Mouse (Mus musculus) neural tube, embryonic 15.5 days (tissue): ENCODE measurements around the gene Flrt1. TPM values are rescaled to one million over a fixed set of nuclear protein-coding genes. Genes with fewer than 3 reads are reported as not detected.

ENCODE experiments used
- ATAC-seq: fragments of 200-750 bp; cut with Nextera tagmentation; 2 replicates; pipeline ENCODE4 v1.8.0; 2017; ENCODE audit warnings: mild to moderate bottlenecking, moderate TSS enrichment, moderate library complexity; ENCODE audit not compliant: low FRiP score
- H3K27ac ChIP-seq: fragments of 300-500 bp; sonication (generic); replicated peaks from 2 replicates; pipeline ENCODE4 v1.5.1; 2015; ENCODE audit warnings: mild to moderate bottlenecking, inconsistent platforms
- H3K27me3 ChIP-seq: fragments of 300-500 bp; sonication (generic); replicated peaks from 2 replicates; pipeline ENCODE4 v1.6.1; 2015; ENCODE audit warnings: inconsistent platforms
- H3K36me3 ChIP-seq: fragments of 300-500 bp; sonication (generic); 2 replicates; pipeline ENCODE4 v1.6.1; 2015; ENCODE audit warnings: inconsistent platforms
- H3K4me1 ChIP-seq: fragments of 300-500 bp; sonication (generic); 2 replicates; pipeline ENCODE4 v1.6.1; 2015; ENCODE audit warnings: inconsistent platforms
- H3K4me2 ChIP-seq: fragments of 300-500 bp; sonication (generic); 2 replicates; pipeline ENCODE4 v1.6.1; 2015; ENCODE audit warnings: inconsistent platforms, mild to moderate bottlenecking, moderate library complexity
- H3K4me3 ChIP-seq: fragments of 300-500 bp; sonication (generic); replicated peaks from 2 replicates; pipeline ENCODE4 v1.5.1; 2015; ENCODE audit warnings: mild to moderate bottlenecking, inconsistent platforms
- H3K9ac ChIP-seq: fragments of 300-500 bp; sonication (generic); replicated peaks from 2 replicates; pipeline ENCODE4 v1.6.1; 2015; ENCODE audit warnings: mild to moderate bottlenecking, inconsistent platforms
- H3K9me3 ChIP-seq: fragments of 300-500 bp; sonication (generic); replicated peaks from 2 replicates; pipeline ENCODE4 v1.6.1; 2016; ENCODE audit warnings: inconsistent platforms
- WGBS: fragments of 180-500 bp; shearing (Covaris S2); methylation state at CpG from one replicate; pipeline ENCODE4 v1.1.7; 2015; ENCODE audit warnings: mixed read lengths; 5-methylcytosine and 5-hydroxymethylcytosine counted together
- polyA plus RNA-seq: library from polyadenylated mRNA; unstranded; fragments of >200 nt; fragmentation: Nextera tagmentation; extraction: Ambion mirVana; gene quantifications from 2 replicates; pipeline ENCODE4 v1.2.1, GENCODE M21; 2015

Gene Flrt1
- polyA plus RNA-seq: 10.5 and 10.9 TPM in 2 replicates

DNA sequence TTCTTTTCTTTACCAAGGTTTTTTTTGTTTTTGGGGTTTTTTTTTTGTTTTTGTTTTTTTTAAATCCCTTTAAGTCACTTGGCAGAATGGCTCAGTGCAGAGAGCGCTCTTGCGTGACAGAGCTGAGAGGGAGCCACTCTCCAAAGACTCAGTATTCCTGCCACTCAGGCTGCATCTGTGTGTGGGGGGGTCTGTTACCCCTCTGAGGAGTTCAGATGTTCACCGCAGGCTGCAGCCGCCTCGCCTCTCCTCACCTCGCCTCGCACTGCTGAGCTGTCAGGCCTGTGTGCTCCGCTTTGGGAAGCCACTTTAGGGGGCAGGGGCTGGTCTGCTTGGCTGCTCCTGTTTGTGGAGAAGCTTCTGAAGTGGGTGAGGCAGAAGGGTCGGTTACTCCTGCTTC is at the start of gene Flrt1:
Gene Flrt1 (minus strand): TSS at position 186 of the 400 bp plus-strand sequence.
- no peak for ATAC-seq
- no peaks in the 10 kb centered on the region for H3K36me3 ChIP-seq
- H3K4me2 ChIP-seq: 0 out of 2 replicates have a peak within 1 kb of the TSS, but pooled peaks have one; percentile 38
- H3K27ac ChIP-seq: no peak within 1 kb of the TSS
- no peak within 1 kb of the TSS for H3K4me3 ChIP-seq
- H3K27me3 ChIP-seq: no peaks in the 10 kb centered on the region; the same call in none of the 2 replicates
- H3K4me1 ChIP-seq: peaks cover 66% of the 10 kb centered on the region
- WGBS: 40% methylated on average over 9 of the region's 9 CpGs
- no peak within 1 kb of the TSS for H3K9ac ChIP-seq
- H3K9me3 ChIP-seq: no peaks in the 10 kb centered on the region

DNA sequence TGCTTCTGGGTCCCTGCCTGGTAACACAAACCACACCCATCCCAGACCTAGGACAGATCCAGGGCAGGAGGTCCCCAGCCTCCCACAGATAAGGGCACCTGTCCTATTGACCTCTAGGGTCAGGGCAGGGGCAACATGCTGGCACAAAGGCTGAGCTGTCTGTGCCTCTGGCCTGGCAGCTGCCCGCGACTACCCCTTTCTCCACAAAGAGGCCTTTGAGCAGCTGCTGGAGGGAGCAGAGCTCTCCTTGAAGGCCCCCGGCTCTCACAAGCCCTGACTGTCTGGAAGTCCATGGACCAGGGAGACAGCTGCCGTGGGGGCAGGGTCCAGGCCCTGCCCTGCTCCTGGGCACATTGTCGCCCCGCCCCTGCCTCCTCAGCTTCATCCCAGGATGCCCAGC is 49.7 kb upstream of the Flrt1 start:
- no peak for ATAC-seq

DNA sequence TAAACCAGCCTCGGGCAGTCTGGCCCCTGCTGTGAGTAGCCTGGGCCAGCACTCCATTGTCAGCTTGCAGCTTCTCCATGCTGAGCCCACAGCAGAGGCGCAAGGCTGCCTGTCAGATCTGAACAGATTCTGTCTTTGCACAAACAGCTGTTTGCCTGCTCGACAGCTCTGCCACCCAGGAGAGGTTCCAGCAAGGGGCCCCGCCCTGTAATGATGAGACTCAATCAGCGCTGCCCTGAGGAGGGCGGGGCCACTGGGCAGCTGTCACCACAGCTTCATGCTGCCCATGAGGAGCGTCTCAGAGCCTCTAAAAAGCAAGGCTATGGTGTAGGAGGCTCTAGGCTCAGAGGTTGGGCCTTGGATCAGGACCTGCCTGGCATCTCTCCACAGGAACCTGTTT is 47.7 kb upstream of the Flrt1 start:
- ATAC-seq: no peak
- Histone ChIP-seq H3K9ac (no peak overlapping the region), H3K4me2 (no peak overlapping the region), H3K9me3 (no peaks in the 10 kb centered on the region), H3K36me3 (no peaks in the 10 kb centered on the region), H3K4me1 (peaks cover 77% of the 10 kb centered on the region), H3K4me3 (no peak overlapping the region), H3K27me3 (peaks cover 11% of the 10 kb centered on the region; the same call in 1 of the 2 replicates), H3K27ac (peak overlapping the region; percentile 14; the same call in 1 of the 2 replicates)
- WGBS: 26% methylated on average over 7 of the region's 7 CpGs

More for the DNA sequence above, 49.7 kb upstream of the Flrt1 start:
- Histone ChIP-seq H3K27me3 (peaks cover 18% of the 10 kb centered on the region; the same call in 1 of the 2 replicates), H3K27ac (peak overlapping the region; percentile 45; the same call in 1 of the 2 replicates), H3K4me2 (no peak overlapping the region), H3K9ac (no peak overlapping the region), H3K9me3 (no peaks in the 10 kb centered on the region), H3K36me3 (no peaks in the 10 kb centered on the region), H3K4me3 (no peak overlapping the region), H3K4me1 (peaks cover 67% of the 10 kb centered on the region)
- WGBS: 53% methylated on average over 6 of the region's 6 CpGs

DNA sequence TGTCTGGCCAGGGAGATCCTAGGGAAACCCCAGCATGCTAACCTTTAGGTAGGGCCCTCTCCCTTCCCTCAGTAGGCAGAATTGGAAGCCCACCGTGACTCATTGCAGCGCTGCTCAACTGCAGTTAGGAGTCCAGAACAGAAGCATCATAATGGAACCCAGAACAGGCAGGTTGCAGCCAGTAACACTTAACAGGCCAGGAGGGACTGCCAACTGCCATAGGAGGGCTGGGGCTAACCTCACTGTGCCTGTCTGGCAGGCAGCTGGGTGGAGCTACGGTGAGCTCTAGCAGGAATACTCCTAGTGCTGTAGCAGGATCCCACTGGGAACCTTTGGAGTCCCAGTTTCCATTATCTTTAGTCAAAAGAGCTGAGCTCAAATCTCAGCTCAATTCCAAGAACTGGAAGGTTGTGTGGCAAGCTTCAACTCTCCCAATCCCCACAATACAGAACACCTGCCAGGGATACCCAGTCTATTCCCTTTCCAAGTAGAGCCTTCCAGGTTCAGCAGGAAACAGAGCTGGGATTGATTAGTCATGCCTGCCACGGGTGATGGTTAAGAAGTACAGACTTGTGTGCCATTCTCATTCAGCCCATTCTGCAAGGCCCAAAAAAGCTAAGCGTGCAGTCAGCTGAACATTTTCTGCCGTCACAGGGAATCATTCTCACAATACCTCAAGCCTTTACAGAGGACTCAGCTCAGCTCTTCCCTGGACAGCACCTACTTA is 46.6 kb upstream of the Flrt1 start:
- no peak overlapping the region for H3K27ac ChIP-seq
- H3K9ac ChIP-seq: no peak overlapping the region
- H3K4me1 ChIP-seq: peaks cover 71% of the 10 kb centered on the region
- H3K4me2 ChIP-seq: no peak overlapping the region
- no peak for ATAC-seq
- no peaks in the 10 kb centered on the region for H3K36me3 ChIP-seq
- no peaks in the 10 kb centered on the region for H3K9me3 ChIP-seq
- WGBS: 69% methylated on average over 6 of the region's 6 CpGs
- H3K4me3 ChIP-seq: no peak overlapping the region
- H3K27me3 ChIP-seq: 0 out of 2 replicates have a peak, but pooled peaks cover 9% of the 10 kb centered on the region

DNA sequence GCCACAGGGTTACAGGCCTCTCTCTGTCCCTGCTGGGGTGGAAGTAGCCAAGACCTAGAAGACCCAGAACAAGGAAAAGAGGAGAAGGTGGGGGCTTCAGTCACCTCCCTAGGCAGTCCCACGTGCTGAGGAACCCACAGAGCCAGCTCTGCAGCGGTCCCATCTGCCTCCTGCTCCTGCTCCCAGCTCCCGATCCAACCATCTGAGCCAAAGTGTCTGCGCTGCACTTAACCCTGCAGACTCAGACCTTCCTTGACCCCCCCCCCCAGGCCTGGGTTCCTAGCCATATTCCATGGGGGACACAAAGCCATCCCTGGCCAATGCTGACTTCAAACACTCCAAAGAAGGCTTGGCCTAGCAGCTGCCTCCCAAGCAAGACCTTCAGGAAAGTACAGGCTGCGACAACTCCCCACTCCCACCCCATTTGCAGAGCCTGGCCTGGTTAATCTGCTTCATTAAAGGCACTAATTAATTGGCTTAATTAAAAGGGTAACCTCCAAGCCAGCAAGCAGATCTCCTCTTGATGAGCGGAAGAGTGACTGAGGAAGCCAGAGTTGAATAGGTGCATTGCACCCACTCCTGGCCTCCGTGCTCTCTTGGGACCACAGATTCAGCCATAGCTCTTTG is 45.9 kb upstream of the Flrt1 start:
- peaks cover 69% of the 10 kb centered on the region for H3K4me1 ChIP-seq
- no peak for ATAC-seq
- no peaks in the 10 kb centered on the region for H3K36me3 ChIP-seq

DNA sequence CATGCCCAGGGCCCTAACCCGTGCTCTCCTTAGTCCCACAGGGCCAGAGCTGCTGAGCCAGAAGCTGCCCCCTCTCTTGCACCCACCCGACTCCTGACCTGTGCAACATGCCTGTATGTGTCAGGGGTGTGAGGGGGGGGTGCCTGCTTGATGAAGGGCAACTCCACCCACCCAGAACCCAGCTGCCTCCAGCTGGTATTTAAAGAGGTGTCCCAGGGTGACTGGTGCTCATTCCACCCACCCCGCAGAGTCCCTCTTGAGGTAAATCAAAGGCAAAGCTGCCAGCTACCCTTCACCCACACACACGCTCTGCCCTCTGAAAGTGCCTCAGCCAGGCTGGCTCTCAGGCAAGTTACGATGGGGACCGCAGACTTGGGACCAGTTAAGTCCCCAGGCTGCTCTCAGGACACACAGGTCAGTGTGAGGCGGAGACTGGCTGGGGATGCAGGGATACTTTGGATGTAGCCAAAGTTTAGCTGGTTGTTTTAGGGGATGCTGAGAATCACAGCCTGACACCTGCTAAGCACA is 43.7 kb upstream of the Flrt1 start:
- Histone ChIP-seq H3K4me3 (no peak overlapping the region), H3K9ac (no peak overlapping the region), H3K4me2 (no peak overlapping the region), H3K36me3 (no peaks in the 10 kb centered on the region), H3K9me3 (no peaks in the 10 kb centered on the region), H3K27ac (no peak overlapping the region), H3K4me1 (peaks cover 77% of the 10 kb centered on the region), H3K27me3 (peaks cover 5% of the 10 kb centered on the region; the same call in 1 of the 2 replicates)
- no peak for ATAC-seq
- WGBS: 43% methylated on average over 7 of the region's 7 CpGs

More for the DNA sequence above, 45.9 kb upstream of the Flrt1 start:
- 0 out of 2 replicates have a peak, but pooled peaks cover 9% of the 10 kb centered on the region for H3K27me3 ChIP-seq
- H3K27ac ChIP-seq: no peak overlapping the region
- 68% methylated on average over 7 of the region's 7 CpGs for WGBS
- H3K9ac ChIP-seq: no peak overlapping the region
- H3K4me2 ChIP-seq: no peak overlapping the region
- H3K9me3 ChIP-seq: no peaks in the 10 kb centered on the region
- no peak overlapping the region for H3K4me3 ChIP-seq

DNA sequence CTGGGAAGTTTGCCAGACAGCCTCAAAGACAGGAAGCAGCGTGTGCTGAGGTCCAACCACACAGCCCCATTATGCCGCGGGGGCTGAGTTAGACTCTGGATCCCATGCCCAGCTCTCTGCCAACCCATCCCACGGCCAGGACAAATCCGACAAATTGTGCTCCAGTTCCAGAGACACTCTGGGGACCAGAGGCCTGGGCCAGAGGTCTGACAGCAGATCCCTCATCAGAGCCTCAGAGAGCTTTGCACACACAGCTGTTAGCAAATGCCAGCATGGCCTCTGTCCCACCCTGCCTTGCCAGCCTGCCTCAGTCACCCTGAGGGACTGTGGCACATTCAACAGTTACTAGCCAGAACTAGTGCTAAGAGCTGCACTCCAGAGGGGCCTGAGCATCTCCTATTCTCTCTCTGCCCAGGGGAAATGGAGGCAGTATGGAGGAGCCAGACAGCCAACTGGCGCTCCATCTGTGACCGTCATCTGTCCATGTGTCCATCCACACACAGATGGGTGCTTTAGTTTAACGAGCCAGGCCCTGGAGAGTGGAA is 43.1 kb upstream of the Flrt1 start:
- Histone ChIP-seq H3K4me2 (no peak overlapping the region), H3K36me3 (no peaks in the 10 kb centered on the region), H3K9me3 (no peaks in the 10 kb centered on the region), H3K27me3 (peaks cover 5% of the 10 kb centered on the region; the same call in 1 of the 2 replicates), H3K27ac (no peak overlapping the region), H3K4me3 (no peak overlapping the region), H3K4me1 (peaks cover 77% of the 10 kb centered on the region), H3K9ac (no peak overlapping the region)
- ATAC-seq: no peak
- 52% methylated on average over 8 of the region's 8 CpGs for WGBS

DNA sequence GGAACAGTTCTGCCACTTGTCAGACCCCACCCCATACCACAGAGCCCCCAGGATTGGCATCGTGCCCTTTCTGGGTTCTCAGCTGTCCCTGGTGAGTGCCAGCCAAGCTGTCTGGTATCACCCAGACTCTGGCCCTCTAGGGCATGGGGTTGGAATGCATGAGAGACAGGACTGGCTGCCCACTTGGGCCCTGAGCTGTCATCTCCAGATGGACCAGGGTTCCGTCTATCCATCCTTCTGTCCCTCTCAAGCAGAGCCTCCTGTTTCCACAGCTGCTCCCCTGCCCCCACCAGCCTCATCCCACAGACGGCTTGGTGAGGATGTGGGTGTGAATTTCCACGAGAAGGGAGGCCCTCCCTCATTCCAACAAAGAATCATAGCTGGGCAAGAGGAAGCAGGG is 42.6 kb upstream of the Flrt1 start:
- Histone ChIP-seq H3K9me3 (no peaks in the 10 kb centered on the region), H3K4me3 (no peak overlapping the region), H3K4me2 (no peak overlapping the region), H3K36me3 (no peaks in the 10 kb centered on the region), H3K27me3 (peaks cover 5% of the 10 kb centered on the region; the same call in 1 of the 2 replicates), H3K9ac (no peak overlapping the region), H3K4me1 (peaks cover 77% of the 10 kb centered on the region), H3K27ac (no peak overlapping the region)
- no peak for ATAC-seq
- 43% methylated on average over 4 of the region's 4 CpGs for WGBS

DNA sequence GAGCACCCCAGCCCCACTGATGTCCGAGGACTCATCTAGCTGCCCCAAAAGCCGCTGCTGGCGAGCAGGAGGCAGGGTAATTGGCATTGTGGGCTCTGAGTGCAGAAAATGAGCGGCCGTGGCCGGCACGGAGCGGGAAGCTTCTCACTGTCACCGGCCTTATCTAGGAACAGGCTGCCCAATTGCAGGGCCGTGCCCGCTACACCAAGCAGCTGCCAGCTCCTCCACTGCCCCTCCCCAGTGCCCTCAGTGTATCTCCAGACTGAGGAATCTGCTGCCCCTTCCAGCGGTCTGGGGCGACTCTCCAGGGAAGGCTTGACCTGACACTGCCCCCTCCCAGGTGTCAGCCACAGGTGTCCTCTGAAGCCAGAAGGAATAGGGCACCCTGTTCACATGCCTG is 40.8 kb upstream of the Flrt1 start:
- peaks cover 91% of the 10 kb centered on the region for H3K4me1 ChIP-seq
- no peak overlapping the region for H3K9ac ChIP-seq
- WGBS: 66% methylated on average over 13 of the region's 13 CpGs
- no peak overlapping the region for H3K4me3 ChIP-seq
- no peak overlapping the region for H3K4me2 ChIP-seq
- no peaks in the 10 kb centered on the region for H3K9me3 ChIP-seq
- H3K27ac ChIP-seq: no peak overlapping the region
- peaks cover 5% of the 10 kb centered on the region; the same call in 1 of the 2 replicates for H3K27me3 ChIP-seq
- H3K36me3 ChIP-seq: no peaks in the 10 kb centered on the region
- no peak for ATAC-seq

DNA sequence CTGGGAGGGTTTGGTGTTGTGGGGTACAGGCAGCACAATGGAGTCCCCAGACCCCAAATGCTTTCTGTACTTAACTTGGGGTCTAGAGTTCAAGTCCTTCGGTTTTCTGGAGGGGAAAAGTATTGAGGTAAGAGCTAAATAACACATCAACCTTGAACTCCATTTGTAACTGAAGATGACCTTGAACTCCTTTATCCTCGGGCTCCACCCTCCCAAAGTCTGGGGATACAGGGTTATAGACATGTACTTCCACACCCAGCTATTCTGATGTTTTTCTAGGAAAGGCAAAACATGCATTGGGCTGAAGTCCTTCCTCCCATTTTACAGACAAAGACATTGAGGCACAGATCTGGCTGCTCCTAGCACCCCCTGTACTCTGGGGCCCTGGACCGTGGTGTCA is 38.9 kb upstream of the Flrt1 start:
- H3K36me3 ChIP-seq: no peaks in the 10 kb centered on the region
- H3K27ac ChIP-seq: no peak overlapping the region
- no peak overlapping the region for H3K4me3 ChIP-seq
- peak overlapping the region; percentile 59; the same call in 1 of the 2 replicates for H3K4me2 ChIP-seq
- peaks cover 91% of the 10 kb centered on the region for H3K4me1 ChIP-seq
- peaks cover 5% of the 10 kb centered on the region; the same call in 1 of the 2 replicates for H3K27me3 ChIP-seq
- H3K9me3 ChIP-seq: no peaks in the 10 kb centered on the region
- WGBS: 61% methylated on average over 3 of the region's 3 CpGs
- no peak for ATAC-seq
- H3K9ac ChIP-seq: no peak overlapping the region

DNA sequence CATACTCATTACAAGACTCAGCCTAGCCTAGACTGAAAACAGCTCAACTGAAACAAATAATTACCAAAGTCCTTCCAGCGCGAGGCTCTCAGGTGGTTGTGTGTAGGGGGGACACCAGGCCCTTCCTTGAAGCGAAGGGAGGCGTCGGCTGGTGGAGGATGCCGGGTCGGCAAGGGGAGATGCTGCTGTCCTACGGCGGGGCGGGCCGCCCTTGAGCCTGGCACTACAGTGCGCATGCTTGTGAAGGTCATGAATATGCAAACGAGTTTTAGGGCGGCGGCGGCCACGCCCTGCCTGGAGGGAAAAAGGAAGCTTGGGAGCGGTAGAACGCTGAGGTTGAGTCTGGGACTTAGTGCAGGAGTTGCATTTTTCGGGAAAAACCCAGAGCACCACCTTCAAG is 38.3 kb upstream of the Flrt1 start:
- Histone ChIP-seq H3K27me3 (peaks cover 5% of the 10 kb centered on the region; the same call in 1 of the 2 replicates), H3K4me1 (peaks cover 91% of the 10 kb centered on the region), H3K36me3 (no peaks in the 10 kb centered on the region), H3K27ac (peak overlapping the region; percentile 58; the same call in 1 of the 2 replicates), H3K4me3 (peak overlapping the region; percentile 31), H3K4me2 (peak overlapping the region; percentile 59), H3K9me3 (no peaks in the 10 kb centered on the region), H3K9ac (0 out of 2 replicates have a peak overlapping the region, but pooled peaks have one; percentile 18)
- ATAC-seq: 0 out of 2 replicates have a peak, but pooled peaks have one; percentile 12
- WGBS: under 1% methylated on average over 20 of the region's 20 CpGs
